Mouse (Mus musculus) thymus, adult 2 months (tissue): ENCODE measurements around the gene Arfgef2. TPM values are rescaled to one million over a fixed set of nuclear protein-coding genes. Genes with fewer than 3 reads are reported as not detected.
A peak's percentile ranks its signal among the peaks of the same experiment; 100 is the strongest.
"Not testable (repeated sequence)": the region's sequence is repeated elsewhere in the genome, so short reads cannot be mapped to it uniquely, and the experiment has no call there.

ENCODE experiments used
- DNase-seq: peaks from one replicate; pipeline ENCODE4 v3.0.0; 2021
- H3K27ac ChIP-seq: fragments of 200-500 bp; 2 replicates; pipeline ENCODE4 v1.5.1; 2012; ENCODE audit warnings: low read length, control low read depth; ENCODE audit not compliant: control insufficient read depth, insufficient read depth
- H3K27me3 ChIP-seq: fragments of 200-500 bp; 2 replicates; pipeline ENCODE4 v1.6.1; 2012; ENCODE audit warnings: mild to moderate bottlenecking, low read length, moderate library complexity, mixed read lengths; ENCODE audit not compliant: control insufficient read depth, insufficient read depth
- H3K36me3 ChIP-seq: fragments of 200-500 bp; 2 replicates; pipeline ENCODE4 v1.6.1; 2012; ENCODE audit warnings: mild to moderate bottlenecking, low read length, moderate library complexity; ENCODE audit not compliant: control insufficient read depth, insufficient read depth
- H3K4me1 ChIP-seq: fragments of 200-500 bp; replicated peaks from 2 replicates; pipeline ENCODE4 v1.6.1; 2012; ENCODE audit warnings: low read length; ENCODE audit not compliant: control insufficient read depth, insufficient read depth
- H3K4me3 ChIP-seq: fragments of 200-500 bp; 2 replicates; pipeline ENCODE4 v1.5.1; 2012; ENCODE audit warnings: mild to moderate bottlenecking, low read length, control low read depth, moderate library complexity; ENCODE audit not compliant: control insufficient read depth, insufficient read depth
- CTCF ChIP-seq: fragments of 200-500 bp; IDR thresholded peaks from 2 replicates; pipeline ENCODE4 v1.5.1; 2012; ENCODE audit warnings: mild to moderate bottlenecking, control low read depth, low read length, moderate library complexity, borderline replicate concordance; ENCODE audit not compliant: control insufficient read depth, poor library complexity, insufficient read depth; ENCODE audit errors: extremely low read depth
- POLR2A ChIP-seq: fragments of 200-500 bp; IDR thresholded peaks from 2 replicates; pipeline ENCODE4 v1.6.1; 2012; ENCODE audit warnings: mild to moderate bottlenecking, low read length, control low read depth, moderate library complexity; ENCODE audit not compliant: control insufficient read depth, poor library complexity, insufficient read depth; ENCODE audit errors: extremely low read depth
- WGBS: fragments of 180-500 bp; shearing (Covaris S2); methylation state at CpG from one replicate; pipeline ENCODE4 v1.1.7; 2018; 5-methylcytosine and 5-hydroxymethylcytosine counted together
- polyA plus RNA-seq: library from polyadenylated mRNA; depleted of rRNA; stranded (reverse); fragments of >200 nt; gene quantifications from 2 replicates; pipeline ENCODE4 v1.2.3, GENCODE M21; 2012

Arfgef2 gene
- polyA plus RNA-seq, 1 experiment: 18.7 TPM

- Histone ChIP-seq H3K27ac (no peak overlapping the region), H3K27me3 (no peaks in the 10 kb centered on the region), H3K36me3 (peaks cover 7% of the 10 kb centered on the region), H3K4me3 (no peak overlapping the region), H3K4me1 (peaks cover 10% of the 10 kb centered on the region)
- DNase-seq: peak; percentile 35
- WGBS: 85% methylated on average over 5 of the region's 5 CpGs
- TF ChIP-seq CTCF (peak; percentile 65; the same call in 1 of the 2 replicates), POLR2A (no peak)
Observed at GRCm38 (mm10) chr2:166791738-166792137, 13.7 kb upstream of the Arfgef2 start.

GRCm38 (mm10) chr2:166792355-166792754, 13.0 kb upstream of the Arfgef2 start, which contains the start of gene Trp53rkb:
Gene Trp53rkb (plus strand): TSS chr2:166792531.
- 85% methylated on average over 5 of the region's 5 CpGs for WGBS
- peaks cover 7% of the 10 kb centered on the region for H3K4me1 ChIP-seq
- peak within 1 kb of the TSS; percentile 33; the same call in 1 of the 2 replicates for H3K27ac ChIP-seq
- DNase-seq: no peak
- no peaks in the 10 kb centered on the region for H3K27me3 ChIP-seq
- no peak for TF ChIP-seq CTCF
- no peak for TF ChIP-seq POLR2A
- H3K36me3 ChIP-seq: peaks cover 7% of the 10 kb centered on the region
- peak within 1 kb of the TSS; percentile 90 for H3K4me3 ChIP-seq

- peak; percentile 87 for DNase-seq
- not testable (repeated sequence) for H3K36me3 ChIP-seq, H3K27me3 ChIP-seq, H3K4me1 ChIP-seq
- under 1% methylated on average over 75 of the region's 76 CpGs for WGBS
- TF ChIP-seq POLR2A: peak; percentile 36; the same call in 1 of the 2 replicates
- Histone ChIP-seq H3K27ac (peak overlapping the region; percentile 33; the same call in 1 of the 2 replicates), H3K4me3 (peak overlapping the region; percentile 90)
Observed at GRCm38 (mm10) chr2:166793542-166794214, 11.7 kb upstream of the Arfgef2 start.

- Histone ChIP-seq H3K36me3 (peaks cover 7% of the 10 kb centered on the region), H3K4me1 (no peaks in the 10 kb centered on the region; the same call in 1 of the 2 replicates), H3K27me3 (no peaks in the 10 kb centered on the region), H3K27ac (no peak overlapping the region), H3K4me3 (no peak overlapping the region)
- WGBS: 65% methylated on average over 11 of the region's 11 CpGs
- no peak for TF ChIP-seq POLR2A
- no peak for TF ChIP-seq CTCF
- DNase-seq: no peak
Observed at GRCm38 (mm10) chr2:166799615-166800472, 5.5 kb upstream of the Arfgef2 start.

- Histone ChIP-seq H3K4me3 (no peak overlapping the region), H3K27ac (no peak overlapping the region), H3K4me1 (no peaks in the 10 kb centered on the region; the same call in 1 of the 2 replicates), H3K36me3 (peaks cover 7% of the 10 kb centered on the region), H3K27me3 (no peaks in the 10 kb centered on the region)
- no peak for DNase-seq
- 53% methylated on average over 7 of the region's 7 CpGs for WGBS
- TF ChIP-seq POLR2A (no peak), CTCF (no peak)
Observed at GRCm38 (mm10) chr2:166800473-166800857, 4.9 kb upstream of the Arfgef2 start.

DNA sequence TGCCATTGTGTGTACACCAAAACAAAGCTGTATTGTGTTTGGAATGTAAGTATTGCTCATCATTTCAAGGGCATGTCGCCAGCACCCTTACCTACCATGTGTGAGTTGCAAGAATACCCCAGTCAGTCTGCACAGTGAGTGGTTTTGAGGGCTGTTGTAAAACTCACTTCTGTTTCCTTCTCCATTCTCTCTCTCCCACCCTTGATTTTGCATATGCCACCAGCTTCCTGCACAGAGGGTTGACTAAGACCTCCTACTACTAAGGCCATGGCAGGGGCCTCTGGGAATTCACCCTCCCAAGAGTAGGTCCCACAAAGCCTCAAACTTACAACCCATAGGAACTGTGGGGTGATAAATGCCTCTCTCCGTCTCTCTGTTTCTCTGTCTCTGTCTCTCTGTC, 4.0 kb upstream of the Arfgef2 start:
- Histone ChIP-seq H3K4me1 (peaks cover 3% of the 10 kb centered on the region), H3K27me3 (no peaks in the 10 kb centered on the region), H3K4me3 (no peak overlapping the region), H3K27ac (no peak overlapping the region), H3K36me3 (peaks cover under 1% of the 10 kb centered on the region)
- no peak for TF ChIP-seq POLR2A
- TF ChIP-seq CTCF: no peak
- 49% methylated on average over 2 of the region's 2 CpGs for WGBS
- no peak for DNase-seq
